Mouse (Mus musculus) heart, embryonic 12.5 days (tissue): ENCODE results near the gene Lix1l. TPM values are rescaled to one million over a fixed set of nuclear protein-coding genes. Genes with fewer than 3 reads are reported as not detected.

Source experiments
- ATAC-seq: fragments of 200-750 bp; cut with Nextera tagmentation; 2 replicates; pipeline ENCODE4 v1.8.0; 2017; ENCODE audit warnings: moderate TSS enrichment, moderate library complexity; ENCODE audit not compliant: insufficient number of reproducible peaks, low FRiP score
- H3K27ac ChIP-seq: fragments of 300-500 bp; sonication (generic); 2 replicates; pipeline ENCODE4 v1.5.1; 2016; ENCODE audit warnings: mild to moderate bottlenecking, moderate library complexity; ENCODE audit not compliant: poor library complexity, severe bottlenecking
- H3K27me3 ChIP-seq: fragments of 300-500 bp; sonication (generic); replicated peaks from 2 replicates; pipeline ENCODE4 v1.6.1; 2016; ENCODE audit warnings: mild to moderate bottlenecking, moderate library complexity
- H3K36me3 ChIP-seq: fragments of 300-500 bp; sonication (generic); 2 replicates; pipeline ENCODE4 v1.6.1; 2016; ENCODE audit warnings: mild to moderate bottlenecking, moderate library complexity
- H3K4me1 ChIP-seq: fragments of 300-500 bp; sonication (generic); replicated peaks from 2 replicates; pipeline ENCODE4 v1.6.1; 2016; ENCODE audit warnings: mild to moderate bottlenecking
- H3K4me2 ChIP-seq: fragments of 300-500 bp; sonication (generic); 2 replicates; pipeline ENCODE4 v1.6.1; 2016; ENCODE audit warnings: mild to moderate bottlenecking, moderate library complexity
- H3K4me3 ChIP-seq: fragments of 300-500 bp; sonication (generic); 2 replicates; pipeline ENCODE4 v1.5.1; 2016; ENCODE audit warnings: mild to moderate bottlenecking
- H3K9ac ChIP-seq: fragments of 300-500 bp; sonication (generic); 2 replicates; pipeline ENCODE4 v1.6.1; 2016; ENCODE audit warnings: mild to moderate bottlenecking, moderate library complexity
- H3K9me3 ChIP-seq: fragments of 300-500 bp; sonication (generic); replicated peaks from 2 replicates; pipeline ENCODE4 v1.6.1; 2016; ENCODE audit warnings: mild to moderate bottlenecking, moderate library complexity
- WGBS: fragments of 180-500 bp; shearing (Covaris S2); methylation state at CpG from one replicate; pipeline ENCODE4 v1.1.7; 2016; 5-methylcytosine and 5-hydroxymethylcytosine counted together
- polyA plus RNA-seq: library from polyadenylated mRNA; unstranded; fragments of >200 nt; fragmentation: Nextera tagmentation; extraction: Ambion mirVana; gene quantifications from 2 replicates; pipeline ENCODE4 v1.2.1, GENCODE M21; 2016

Lix1l gene
- polyA plus RNA-seq, 1 experiment from 2014 or later, result 5.1 TPM

- Histone ChIP-seq H3K4me2 (no peak overlapping the region), H3K4me1 (peaks cover 30% of the 10 kb centered on the region), H3K27me3 (no peaks in the 10 kb centered on the region), H3K4me3 (no peak overlapping the region), H3K9ac (no peak overlapping the region), H3K9me3 (no peaks in the 10 kb centered on the region), H3K27ac (no peak overlapping the region), H3K36me3 (peaks cover 28% of the 10 kb centered on the region)
- ATAC-seq, result no peak
Observed at GRCm38 (mm10) chr3:96632058-96632457, 31.1 kb downstream of the Lix1l start.

DNA sequence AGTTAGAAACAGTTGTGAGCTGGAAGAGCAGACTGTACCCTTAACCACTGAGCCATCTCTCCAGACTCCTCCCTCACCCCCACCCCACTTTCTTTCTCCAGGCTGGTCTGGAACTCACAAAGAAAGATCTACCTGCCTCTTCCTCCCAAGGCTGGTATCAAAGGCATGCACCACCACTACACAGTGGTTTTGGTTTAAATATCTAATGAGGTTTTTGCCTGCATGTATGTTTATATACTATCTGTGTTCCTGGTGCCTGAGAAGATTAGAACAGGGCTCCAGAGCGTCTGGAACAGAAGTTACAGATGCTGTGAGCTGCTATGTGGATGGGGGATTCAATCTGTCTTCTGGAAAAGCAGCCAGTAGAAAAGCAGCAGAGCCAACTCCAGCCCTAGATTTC lies 33.1 kb downstream of the Lix1l start:
- Histone ChIP-seq H3K4me1 (peaks cover 28% of the 10 kb centered on the region), H3K36me3 (peaks cover 39% of the 10 kb centered on the region), H3K4me3 (no peak overlapping the region), H3K9me3 (no peaks in the 10 kb centered on the region), H3K4me2 (no peak overlapping the region), H3K27me3 (no peaks in the 10 kb centered on the region), H3K9ac (no peak overlapping the region), H3K27ac (no peak overlapping the region)
- no peak for ATAC-seq
- 52% methylated on average over 1 of the region's 1 CpGs for WGBS

GRCm38 (mm10) chr3:96634928-96635879 lies 34.3 kb downstream of the Lix1l start, which contains the start of the genes Pex11b and Gm42957:
Gene Pex11b, plus strand, starts transcription at chr3:96635376.
Gene Gm42957, plus strand, starts transcription at chr3:96635474.
- Histone ChIP-seq H3K36me3 (peaks cover 51% of the 10 kb centered on the region), H3K4me2 (peak within 1 kb of the TSS; percentile 72)
- peak; percentile 91 for ATAC-seq

GRCm38 (mm10) chr3:96635906-96636305 lies 35.0 kb downstream of the Lix1l start:
- 9% methylated on average over 15 of the region's 15 CpGs for WGBS
- peaks cover 55% of the 10 kb centered on the region for H3K36me3 ChIP-seq
- peak overlapping the region; percentile 81; the same call in 1 of the 2 replicates for H3K27ac ChIP-seq
- no peaks in the 10 kb centered on the region for H3K27me3 ChIP-seq
- peak overlapping the region; percentile 93 for H3K9ac ChIP-seq
- ATAC-seq, result no peak
- H3K4me1 ChIP-seq, result peaks cover 21% of the 10 kb centered on the region
- peak overlapping the region; percentile 73 for H3K4me3 ChIP-seq
- peak overlapping the region; percentile 72 for H3K4me2 ChIP-seq
- H3K9me3 ChIP-seq, result no peaks in the 10 kb centered on the region

More at GRCm38 (mm10) chr3:96634928-96635879, 34.3 kb downstream of the Lix1l start, which contains the start of the genes Pex11b and Gm42957:
- 2% methylated on average over 60 of the region's 60 CpGs for WGBS
- peaks cover 27% of the 10 kb centered on the region for H3K4me1 ChIP-seq
- peak within 1 kb of the TSS; percentile 73 for H3K4me3 ChIP-seq
- no peaks in the 10 kb centered on the region for H3K9me3 ChIP-seq
- peak within 1 kb of the TSS; percentile 81 for H3K27ac ChIP-seq
- peak within 1 kb of the TSS; percentile 93 for H3K9ac ChIP-seq
- no peaks in the 10 kb centered on the region for H3K27me3 ChIP-seq

DNA sequence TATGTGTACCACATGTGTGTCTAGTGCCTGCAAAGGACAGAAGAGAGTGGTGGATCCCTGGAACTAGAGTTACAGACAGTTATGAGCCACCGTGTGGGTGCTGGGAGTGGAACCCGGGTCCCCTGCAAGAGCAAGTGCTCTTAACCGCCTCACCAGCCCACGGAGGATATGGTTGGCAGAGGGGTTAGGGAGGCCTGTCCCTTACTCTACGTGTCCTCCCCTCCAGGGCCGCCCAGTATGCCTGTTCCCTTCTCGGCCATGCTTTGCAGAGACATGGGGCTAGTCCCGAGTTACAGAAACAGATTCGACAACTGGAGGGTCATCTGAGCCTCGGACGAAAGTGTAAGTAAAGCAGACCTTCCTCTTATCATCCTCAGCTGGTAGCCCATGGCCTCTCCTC lies 35.5 kb downstream of the Lix1l start:
- peak overlapping the region; percentile 72 for H3K4me2 ChIP-seq
- H3K36me3 ChIP-seq, result peaks cover 56% of the 10 kb centered on the region
- H3K27ac ChIP-seq, result no peak overlapping the region
- H3K9me3 ChIP-seq, result no peaks in the 10 kb centered on the region
- H3K9ac ChIP-seq, result peak overlapping the region; percentile 93; the same call in 1 of the 2 replicates
- H3K4me1 ChIP-seq, result peaks cover 18% of the 10 kb centered on the region
- peak overlapping the region; percentile 73 for H3K4me3 ChIP-seq
- no peak for ATAC-seq
- H3K27me3 ChIP-seq, result no peaks in the 10 kb centered on the region
- WGBS, result 63% methylated on average over 11 of the region's 11 CpGs

DNA sequence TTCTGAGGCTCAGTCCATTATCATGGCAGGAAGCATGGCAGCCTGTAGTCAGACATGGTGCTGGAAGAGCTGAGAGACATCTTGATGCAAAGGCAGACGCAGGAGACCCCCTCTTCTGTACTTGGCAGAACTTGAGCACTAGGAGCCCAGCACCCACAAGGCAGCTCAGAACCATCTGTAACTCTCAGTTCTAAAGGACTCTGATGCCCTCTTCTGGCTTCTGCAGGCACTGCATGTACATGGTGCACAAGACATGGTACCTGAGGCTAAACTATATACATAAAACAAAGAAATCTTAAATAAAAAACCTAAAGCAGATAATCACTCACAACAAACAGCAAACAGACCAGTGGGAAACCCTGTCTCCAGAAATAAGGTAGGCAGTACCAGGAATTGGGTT lies 38.3 kb downstream of the Lix1l start:
- Histone ChIP-seq H3K4me1 (peaks cover 18% of the 10 kb centered on the region), H3K4me2 (no peak overlapping the region), H3K27ac (no peak overlapping the region), H3K27me3 (no peaks in the 10 kb centered on the region), H3K4me3 (no peak overlapping the region), H3K36me3 (peaks cover 59% of the 10 kb centered on the region), H3K9ac (no peak overlapping the region), H3K9me3 (no peaks in the 10 kb centered on the region)
- 59% methylated on average over 1 of the region's 1 CpGs for WGBS
- ATAC-seq, result no peak

DNA sequence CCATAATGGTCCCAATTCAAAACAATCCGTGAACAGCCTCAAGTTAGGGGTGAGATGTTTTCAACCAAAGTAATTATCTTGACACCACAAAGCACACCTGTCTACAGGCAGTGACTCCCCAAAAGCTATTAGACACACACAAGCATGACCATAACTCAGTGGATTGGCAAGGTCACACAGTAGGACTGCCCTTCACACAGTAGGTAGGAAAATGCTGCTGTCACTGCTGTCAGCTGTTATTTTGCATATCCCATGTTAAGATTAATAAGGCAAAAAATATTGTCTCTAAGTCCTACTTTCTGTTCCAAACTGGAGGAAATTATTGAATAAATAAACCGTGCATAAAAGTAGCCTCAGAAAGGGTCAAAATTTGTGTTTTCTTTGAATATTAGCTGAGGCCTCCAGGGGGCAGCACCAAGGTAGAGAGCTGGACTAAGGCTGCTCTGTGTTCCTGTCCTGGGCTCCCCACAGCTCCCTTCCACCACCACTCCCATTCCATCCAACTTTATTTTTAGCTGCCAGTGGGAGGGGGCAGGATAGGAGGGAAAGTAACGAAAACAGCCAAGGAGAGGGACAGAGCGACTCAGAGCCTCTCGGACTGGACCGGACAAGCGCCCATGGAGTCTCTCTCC lies 44.2 kb downstream of the Lix1l start, which contains the start of gene Itga10:
Gene Itga10 (plus strand): TSS at position 567 of the 632 bp plus-strand sequence.
- ATAC-seq, result 0 out of 2 replicates have a peak, but pooled peaks have one; percentile 41
- Histone ChIP-seq H3K36me3 (peaks cover 34% of the 10 kb centered on the region), H3K9me3 (no peaks in the 10 kb centered on the region), H3K9ac (0 out of 2 replicates have a peak within 1 kb of the TSS, but pooled peaks have one; percentile 34), H3K27me3 (no peaks in the 10 kb centered on the region), H3K27ac (no peak within 1 kb of the TSS), H3K4me3 (no peak within 1 kb of the TSS), H3K4me1 (peaks cover 13% of the 10 kb centered on the region), H3K4me2 (peak within 1 kb of the TSS; percentile 44)
- WGBS, result 56% methylated on average over 7 of the region's 7 CpGs

DNA sequence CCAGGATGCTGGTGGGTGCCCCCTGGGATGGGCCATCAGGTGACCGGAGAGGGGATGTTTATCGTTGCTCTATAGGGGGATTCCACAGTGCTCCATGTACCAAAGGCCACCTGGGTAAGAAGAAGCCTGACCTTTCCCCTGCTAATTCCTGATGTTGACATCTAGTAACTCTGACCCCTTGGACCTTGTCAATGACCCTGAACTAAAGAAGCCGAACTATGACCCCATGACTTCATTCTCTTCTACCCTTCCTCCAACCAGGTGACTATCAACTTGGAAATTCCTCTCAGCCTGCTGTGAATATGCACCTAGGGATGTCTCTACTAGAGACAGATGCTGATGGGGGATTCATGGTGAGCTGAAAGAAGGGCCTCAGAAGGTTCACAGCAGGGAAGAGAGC lies 46.4 kb downstream of the Lix1l start:
- no peak for ATAC-seq

DNA sequence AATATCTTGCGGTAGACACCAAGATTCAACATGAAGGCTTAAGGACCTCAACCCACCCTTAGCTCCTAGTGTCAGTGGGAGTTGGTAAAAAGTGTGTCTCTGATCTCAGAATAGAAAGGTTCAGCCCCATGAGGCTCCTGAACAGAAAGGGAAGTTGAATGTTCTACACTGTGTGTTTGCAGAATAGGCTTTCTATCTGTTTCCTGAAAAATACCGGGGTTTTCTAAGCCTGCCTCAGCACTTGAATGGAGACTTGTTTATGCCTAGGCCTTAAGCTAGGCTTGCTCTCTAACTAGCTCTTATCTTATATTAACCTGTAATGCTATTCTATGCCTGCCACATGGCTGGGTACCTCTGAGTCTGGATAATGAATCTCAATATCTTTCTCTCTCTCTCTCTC lies 60.0 kb downstream of the Lix1l start:
- no peak for ATAC-seq
- no peaks in the 10 kb centered on the region for H3K36me3 ChIP-seq
- no peaks in the 10 kb centered on the region for H3K27me3 ChIP-seq
- H3K9me3 ChIP-seq, result no peaks in the 10 kb centered on the region
- H3K4me2 ChIP-seq, result no peak overlapping the region
- no peak overlapping the region for H3K9ac ChIP-seq
- H3K27ac ChIP-seq, result no peak overlapping the region
- H3K4me1 ChIP-seq, result peaks cover 10% of the 10 kb centered on the region
- H3K4me3 ChIP-seq, result no peak overlapping the region
- WGBS, result 75% methylated on average over 2 of the region's 2 CpGs

More for the DNA sequence above, 46.4 kb downstream of the Lix1l start:
- Histone ChIP-seq H3K4me1 (peaks cover 13% of the 10 kb centered on the region), H3K9me3 (no peaks in the 10 kb centered on the region), H3K9ac (no peak overlapping the region), H3K4me2 (no peak overlapping the region), H3K4me3 (no peak overlapping the region), H3K27ac (no peak overlapping the region), H3K36me3 (peaks cover 16% of the 10 kb centered on the region), H3K27me3 (no peaks in the 10 kb centered on the region)
- WGBS, result 79% methylated on average over 3 of the region's 3 CpGs

GRCm38 (mm10) chr3:96662731-96663316 lies 61.9 kb downstream of the Lix1l start:
- 0 out of 2 replicates have a peak overlapping the region, but pooled peaks have one; percentile 28 for H3K4me3 ChIP-seq
- H3K4me2 ChIP-seq, result peak overlapping the region; percentile 67
- H3K4me1 ChIP-seq, result peaks cover 10% of the 10 kb centered on the region
- no peak overlapping the region for H3K9ac ChIP-seq
- no peaks in the 10 kb centered on the region for H3K9me3 ChIP-seq
- WGBS, result 46% methylated on average over 8 of the region's 8 CpGs
- no peak for ATAC-seq
- peak overlapping the region; percentile 1; the same call in 1 of the 2 replicates for H3K27ac ChIP-seq
- H3K27me3 ChIP-seq, result no peaks in the 10 kb centered on the region
- no peaks in the 10 kb centered on the region for H3K36me3 ChIP-seq
